Mouse (Mus musculus) erythroblast, adult 5-6 weeks (primary cell): Measurements from ENCODE around the gene Kcne2. TPM values are rescaled to one million over a fixed set of nuclear protein-coding genes. Genes with fewer than 3 reads are reported as not detected.

ENCODE experiments used
- total RNA-seq, 2 experiments: library from RNA; stranded (forward) in 1 of 2; stranded (reverse) in 1 of 2; fragments of 150-400 nt in 1 of 2; fragments of 200-764, 138-1000 nt in 1 of 2; gene quantifications; 2 replicates each; pipeline versions ENCODE4 v1.2.3 to v1.2.4; 2015 to 2017; ENCODE audit warnings: low replicate concordance in 2 of 2

Gene Kcne2
- total RNA-seq, 2 experiments from 2014 or later, result not detected

Other genes starting within 250 kb of the Kcne2 start
- gene Mrps6, start 234.1 kb upstream of the Kcne2 start, total RNA-seq (2015; ENCODE audit: low replicate concordance), result not detected in 2 replicates
- gene Mrps6, start 234.1 kb upstream of the Kcne2 start, total RNA-seq (2017; ENCODE audit: low replicate concordance), result 2.4 and 5.5 TPM in 2 replicates
- gene Gm49711, start 234.1 kb upstream of the Kcne2 start, total RNA-seq (2015; ENCODE audit: low replicate concordance), result not detected in 2 replicates
- not detected in 2 replicates for gene Gm49711, start 234.1 kb upstream of the Kcne2 start, total RNA-seq (2017; ENCODE audit: low replicate concordance)
- under 0.01 and 0.21 TPM in 2 replicates for gene Slc5a3, start 234.1 kb upstream of the Kcne2 start, total RNA-seq (2015; ENCODE audit: low replicate concordance)
- 0.28 and 0.43 TPM in 2 replicates for gene Slc5a3, start 234.1 kb upstream of the Kcne2 start, total RNA-seq (2017; ENCODE audit: low replicate concordance)
- gene Smim11, start 8.9 kb downstream of the Kcne2 start, total RNA-seq (2015; ENCODE audit: low replicate concordance), result 15.3 and 15.4 TPM in 2 replicates
- gene Smim11, start 8.9 kb downstream of the Kcne2 start, total RNA-seq (2017; ENCODE audit: low replicate concordance), result 26.5 and 32.6 TPM in 2 replicates
- gene Fam243, start 29.1 kb downstream of the Kcne2 start, total RNA-seq (2015; ENCODE audit: low replicate concordance), result not detected in 2 replicates
- gene Fam243, start 29.1 kb downstream of the Kcne2 start, total RNA-seq (2017; ENCODE audit: low replicate concordance), result not detected in 2 replicates
- gene Kcne1, start 67.1 kb downstream of the Kcne2 start, total RNA-seq (2015; ENCODE audit: low replicate concordance), result not detected in 2 replicates
- gene Kcne1, start 67.1 kb downstream of the Kcne2 start, total RNA-seq (2017; ENCODE audit: low replicate concordance), result 0.26 TPM in 1 of 2 replicates, not detected in the other
- gene Rcan1, start 178.5 kb downstream of the Kcne2 start, total RNA-seq (2015; ENCODE audit: low replicate concordance), result not detected in 2 replicates
- gene Rcan1, start 178.5 kb downstream of the Kcne2 start, total RNA-seq (2017; ENCODE audit: low replicate concordance), result 2.0 and 12.4 TPM in 2 replicates
- not detected in 2 replicates for gene Clic6, start 193.3 kb downstream of the Kcne2 start, total RNA-seq (2015; ENCODE audit: low replicate concordance)
- not detected in 2 replicates for gene Clic6, start 193.3 kb downstream of the Kcne2 start, total RNA-seq (2017; ENCODE audit: low replicate concordance)